Mouse (Mus musculus): ENCODE data around the gene Creb3l2.
"Not testable (repeated sequence)": the region's sequence is repeated elsewhere in the genome, so short reads cannot be mapped to it uniquely, and the experiment has no call there.

Creb3l2 gene

DNA sequence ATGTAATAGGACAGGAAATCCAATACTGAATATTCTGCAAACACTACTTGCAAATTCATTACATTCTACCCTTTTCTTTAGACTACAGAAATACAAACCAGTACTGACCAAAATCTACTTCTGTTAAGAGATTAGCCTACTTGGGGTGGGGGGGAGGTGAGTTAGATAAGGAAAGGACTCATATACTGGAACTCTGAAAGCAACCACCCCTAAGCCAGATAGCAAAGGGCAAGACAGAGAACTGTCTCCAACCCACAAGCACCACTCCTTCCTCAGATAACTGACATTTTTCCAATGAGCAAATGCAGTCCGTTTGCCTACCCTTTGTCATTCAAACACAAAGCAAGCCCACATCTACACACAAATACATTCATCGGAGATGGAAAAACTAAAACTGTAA lies 32.1 kb downstream of the Creb3l2 start:
- DNase-seq (ENCODE audit: low spot score in 2 of 2): no peak

- DNase-seq (ENCODE audit: low spot score in 2 of 2): no peak
Observed at GRCm38 (mm10) chr6:37407876-37408275, 34.1 kb downstream of the Creb3l2 start.

DNA sequence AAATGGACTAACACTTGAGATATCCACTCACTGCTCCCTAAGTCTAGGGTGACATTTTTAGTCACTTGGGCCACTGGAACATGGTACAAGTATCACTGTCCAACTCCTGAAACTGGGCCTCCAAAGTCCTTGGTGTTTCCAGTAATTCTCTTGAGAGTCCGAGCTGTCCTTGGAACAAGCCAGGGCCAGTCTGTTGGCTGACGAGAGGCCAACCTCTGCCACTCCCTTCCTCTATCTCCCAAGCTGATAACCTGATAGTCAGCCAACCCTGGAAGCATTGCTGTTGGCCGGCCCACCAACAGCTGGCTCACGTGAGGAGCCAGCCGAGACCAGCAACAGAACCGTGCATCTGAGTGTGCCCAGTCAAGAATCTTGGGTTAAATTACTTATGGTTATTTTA lies 35.0 kb downstream of the Creb3l2 start:
- DNase-seq (ENCODE audit: low spot score in 2 of 2): no peak

GRCm38 (mm10) chr6:37406018-37406417 lies 35.9 kb downstream of the Creb3l2 start:
- no peak for DNase-seq (ENCODE audit: low spot score in 2 of 2)

DNA sequence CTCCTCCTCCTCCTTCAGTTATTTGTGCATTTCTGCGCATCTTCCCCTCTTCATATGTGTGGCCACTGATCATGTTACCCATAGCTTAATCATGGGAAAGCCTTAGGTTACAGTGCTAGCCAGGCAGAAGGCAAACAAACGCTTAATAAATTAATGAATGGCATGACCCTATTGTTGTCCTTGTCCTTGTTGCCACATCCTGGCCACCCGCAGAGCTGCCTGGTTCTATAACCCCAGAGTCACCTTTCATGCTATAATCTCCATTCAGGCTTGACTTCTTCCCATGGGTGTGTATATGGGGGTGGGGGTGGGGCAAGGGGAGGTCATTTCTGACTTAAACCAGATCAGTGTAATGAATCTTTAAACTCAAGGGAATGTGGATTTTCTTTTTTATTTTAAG lies 37.6 kb downstream of the Creb3l2 start:
- no peak for DNase-seq (ENCODE audit: low spot score in 2 of 2)

DNA sequence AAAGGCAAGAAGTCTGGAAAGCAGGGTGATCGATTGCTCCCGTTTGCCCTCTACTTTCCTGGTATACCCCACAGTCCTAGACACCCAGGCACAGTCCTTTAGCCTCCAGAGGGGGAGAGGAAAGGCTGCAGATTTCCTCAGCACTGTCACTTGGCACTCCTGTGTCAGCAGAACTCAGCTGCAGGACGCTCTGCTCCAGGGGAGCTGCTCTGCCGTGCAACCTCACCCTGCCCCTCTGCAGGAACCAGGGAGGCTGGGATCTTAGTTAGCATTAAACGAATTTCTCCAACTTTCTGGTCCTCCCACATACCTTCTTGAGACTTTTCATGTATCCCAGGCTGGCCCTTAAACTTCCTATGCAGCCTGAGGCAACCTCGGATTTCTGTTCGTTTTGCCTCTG lies 40.0 kb downstream of the Creb3l2 start:
- no peak for DNase-seq (ENCODE audit: low spot score in 2 of 2)

GRCm38 (mm10) chr6:37400866-37401525 lies 41.0 kb downstream of the Creb3l2 start:
- DNase-seq (ENCODE audit: low spot score in 2 of 2): no peak

- DNase-seq (ENCODE audit: low spot score in 2 of 2): no peak
Observed at GRCm38 (mm10) chr6:37400167-37400566, 41.8 kb downstream of the Creb3l2 start.

DNA sequence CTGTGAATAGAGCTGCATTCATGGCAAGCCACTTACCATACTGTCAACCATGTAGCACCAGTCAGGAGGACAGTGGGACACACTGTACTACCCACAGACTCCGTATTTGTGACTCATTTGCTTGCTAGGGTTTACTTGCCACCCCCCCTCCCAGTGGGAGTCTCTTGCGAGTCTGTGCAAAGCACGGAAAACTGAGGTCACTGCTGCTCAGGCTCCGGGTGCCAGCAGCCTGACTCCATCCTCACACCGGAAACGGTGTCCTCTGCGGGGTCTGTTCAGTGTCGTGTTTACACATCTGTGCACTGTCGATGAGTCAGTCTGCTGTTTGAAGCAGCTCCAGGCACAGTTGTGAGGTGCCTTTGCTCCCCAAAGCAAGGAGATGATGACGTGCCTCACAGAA lies 43.0 kb downstream of the Creb3l2 start:
- no peak for DNase-seq (ENCODE audit: low spot score in 2 of 2)

- no peak for DNase-seq (ENCODE audit: low spot score in 2 of 2)
Observed at GRCm38 (mm10) chr6:37397973-37398372, 44.0 kb downstream of the Creb3l2 start.

GRCm38 (mm10) chr6:37397254-37397653 lies 44.7 kb downstream of the Creb3l2 start:
- DNase-seq (ENCODE audit: low spot score in 2 of 2): no peak

DNA sequence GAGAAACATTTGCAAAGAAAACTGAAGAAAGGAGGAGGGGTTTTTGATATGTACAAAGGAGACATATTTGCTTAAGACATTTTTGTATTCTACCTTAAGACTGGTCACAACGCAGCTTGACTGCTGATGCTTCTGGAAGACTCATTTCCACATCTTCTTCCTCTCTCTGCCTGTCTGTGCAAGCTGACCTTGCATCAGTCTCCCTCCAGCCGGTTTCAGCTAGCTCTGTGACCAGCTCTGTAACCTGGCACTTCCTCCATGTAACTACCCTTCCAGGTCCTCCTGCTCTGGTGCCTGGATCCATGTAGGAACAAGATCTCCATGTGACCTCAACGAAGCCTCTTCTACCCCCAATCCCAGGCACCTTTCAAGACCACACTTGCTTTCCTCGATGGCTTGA lies 45.8 kb downstream of the Creb3l2 start:
- no peak for DNase-seq (ENCODE audit: low spot score in 2 of 2)

- DNase-seq (ENCODE audit: low spot score in 2 of 2): no peak
Observed at GRCm38 (mm10) chr6:37393263-37393662, 48.7 kb downstream of the Creb3l2 start.

GRCm38 (mm10) chr6:37392262-37392661 lies 49.7 kb downstream of the Creb3l2 start:
- no peak for DNase-seq (ENCODE audit: low spot score in 2 of 2)

GRCm38 (mm10) chr6:37391313-37391712 lies 50.6 kb downstream of the Creb3l2 start:
- DNase-seq (ENCODE audit: low spot score in 2 of 2): no peak

DNA sequence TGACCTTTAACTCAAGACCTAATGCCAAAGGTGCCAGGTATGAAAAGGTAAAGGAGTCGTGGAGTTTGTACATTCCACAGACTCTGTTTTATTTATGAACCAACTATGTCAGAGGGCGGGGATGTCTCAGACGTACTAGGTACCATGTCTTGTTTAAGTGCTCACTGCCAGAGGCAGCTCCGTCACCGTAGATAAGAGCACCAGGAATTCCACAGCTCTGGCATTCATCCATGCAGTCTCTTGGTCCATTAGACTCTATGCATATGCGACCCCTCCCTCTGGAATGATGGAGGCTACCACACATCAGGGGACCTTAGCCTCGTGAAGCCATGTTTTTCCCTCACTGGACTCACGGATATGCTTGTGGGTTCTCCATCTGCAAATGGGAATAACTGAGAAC lies 53.0 kb downstream of the Creb3l2 start:
- DNase-seq (ENCODE audit: low spot score in 2 of 2): no peak

- no peak for DNase-seq (ENCODE audit: low spot score in 2 of 2)
Observed at GRCm38 (mm10) chr6:37388501-37388900, 53.4 kb downstream of the Creb3l2 start.

- DNase-seq (ENCODE audit: low spot score in 2 of 2): no peak
Observed at GRCm38 (mm10) chr6:37387281-37387680, 54.7 kb downstream of the Creb3l2 start.

GRCm38 (mm10) chr6:37385602-37386285 lies 56.2 kb downstream of the Creb3l2 start:
- no peak for DNase-seq (ENCODE audit: low spot score in 2 of 2)

DNA sequence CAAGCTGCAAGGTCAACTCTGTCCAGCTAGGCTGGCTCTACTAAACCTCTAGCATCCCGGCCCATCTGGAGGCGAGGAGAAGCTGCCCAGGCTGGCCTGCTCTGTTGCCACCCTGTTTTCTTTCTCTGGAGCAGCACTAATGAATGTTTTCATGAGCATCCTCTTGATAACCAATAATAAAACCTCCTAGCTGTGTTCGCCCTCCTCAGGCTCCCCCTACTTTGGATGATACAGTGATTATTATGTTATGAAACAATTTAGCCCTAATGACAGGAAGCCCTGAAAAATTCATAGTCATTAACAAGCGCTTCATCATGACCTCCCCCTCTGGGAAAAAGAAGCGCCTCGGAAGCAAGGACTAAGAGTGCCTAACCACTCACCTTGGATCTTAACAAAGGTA lies 59.2 kb downstream of the Creb3l2 start:
- DNase-seq (ENCODE audit: low spot score in 2 of 2): no peak

GRCm38 (mm10) chr6:37377836-37378580 lies 63.9 kb downstream of the Creb3l2 start:
- DNase-seq (ENCODE audit: low spot score in 2 of 2): no peak

GRCm38 (mm10) chr6:37377387-37377786 lies 64.6 kb downstream of the Creb3l2 start:
- not testable (repeated sequence) for DNase-seq (ENCODE audit: low spot score in 2 of 2)

GRCm38 (mm10) chr6:37375452-37375851 lies 66.5 kb downstream of the Creb3l2 start:
- no peak for DNase-seq (ENCODE audit: low spot score in 2 of 2)

Data from thymus, postnatal 10 days (tissue).